Mouse (Mus musculus): Measurements from ENCODE around the gene Lat. TPM values are rescaled to one million over a fixed set of nuclear protein-coding genes. Genes with fewer than 3 reads are reported as not detected.
"Not testable (repeated sequence)": the region's sequence is repeated elsewhere in the genome, so short reads cannot be mapped to it uniquely, and the experiment has no call there.

Lat gene
- 1.3 and 1.9 TPM in 2 replicates for polyA plus RNA-seq (2015; fragmentation: Nextera tagmentation; extraction: Ambion mirVana)

- Histone ChIP-seq H3K9me3 (no peaks in the 10 kb centered on the region), H3K4me2 (no peak within 1 kb of the TSS), H3K9ac (no peak within 1 kb of the TSS), H3K4me3 (no peak within 1 kb of the TSS), H3K27ac (no peak within 1 kb of the TSS), H3K4me1 (replicated peaks) (0 out of 2 replicates have a peak, but pooled peaks cover 2% of the 10 kb centered on the region), H3K36me3 (peaks cover 77% of the 10 kb centered on the region), H3K27me3 (no peaks in the 10 kb centered on the region)
- 82% methylated on average over 13 of the region's 13 CpGs for WGBS
- ATAC-seq (ENCODE audit: low FRiP score), result no peak
Measured at GRCm38 (mm10) chr7:126369393-126369792, at the start of gene Lat. Gene Lat (minus strand): TSS chr7:126369570.

- WGBS, result 79% methylated on average over 3 of the region's 3 CpGs
- H3K36me3 ChIP-seq, result no peaks in the 10 kb centered on the region
Measured at GRCm38 (mm10) chr7:126418496-126418895, 49.1 kb upstream of the Lat start.

GRCm38 (mm10) chr7:126417606-126418005, 48.2 kb upstream of the Lat start:
- H3K27ac ChIP-seq, result no peak overlapping the region
- H3K27me3 ChIP-seq, result peaks cover 3% of the 10 kb centered on the region; the same call in 1 of the 2 replicates
- no peak for ATAC-seq (ENCODE audit: low FRiP score)
- no peaks in the 10 kb centered on the region for H3K9me3 ChIP-seq
- H3K4me1 ChIP-seq (replicated peaks), result no peaks in the 10 kb centered on the region
- H3K4me3 ChIP-seq, result no peak overlapping the region
- 79% methylated on average over 4 of the region's 4 CpGs for WGBS
- H3K36me3 ChIP-seq, result no peaks in the 10 kb centered on the region
- H3K9ac ChIP-seq, result no peak overlapping the region
- no peak overlapping the region for H3K4me2 ChIP-seq

More at GRCm38 (mm10) chr7:126418496-126418895, 49.1 kb upstream of the Lat start:
- no peak for ATAC-seq (ENCODE audit: low FRiP score)
- H3K9me3 ChIP-seq, result no peaks in the 10 kb centered on the region
- peaks cover 3% of the 10 kb centered on the region; the same call in 1 of the 2 replicates for H3K27me3 ChIP-seq
- no peak overlapping the region for H3K9ac ChIP-seq
- no peak overlapping the region for H3K4me2 ChIP-seq
- no peak overlapping the region for H3K27ac ChIP-seq
- no peaks in the 10 kb centered on the region for H3K4me1 ChIP-seq (replicated peaks)
- no peak overlapping the region for H3K4me3 ChIP-seq

GRCm38 (mm10) chr7:126417045-126417444, 47.7 kb upstream of the Lat start:
- Histone ChIP-seq H3K27me3 (peaks cover 3% of the 10 kb centered on the region; the same call in 1 of the 2 replicates), H3K9ac (no peak overlapping the region), H3K4me1 (replicated peaks) (no peaks in the 10 kb centered on the region), H3K27ac (no peak overlapping the region), H3K9me3 (no peaks in the 10 kb centered on the region), H3K4me3 (no peak overlapping the region), H3K36me3 (no peaks in the 10 kb centered on the region), H3K4me2 (no peak overlapping the region)
- ATAC-seq (ENCODE audit: low FRiP score), result no peak
- WGBS, result 14% methylated on average over 8 of the region's 8 CpGs

GRCm38 (mm10) chr7:126416615-126417014, 47.2 kb upstream of the Lat start:
- no peak for ATAC-seq (ENCODE audit: low FRiP score)
- no peaks in the 10 kb centered on the region for H3K9me3 ChIP-seq
- WGBS, result 53% methylated on average over 2 of the region's 2 CpGs
- H3K4me1 ChIP-seq (replicated peaks), result no peaks in the 10 kb centered on the region
- peaks cover 3% of the 10 kb centered on the region; the same call in 1 of the 2 replicates for H3K27me3 ChIP-seq
- no peak overlapping the region for H3K9ac ChIP-seq
- H3K27ac ChIP-seq, result no peak overlapping the region
- H3K4me2 ChIP-seq, result no peak overlapping the region
- no peaks in the 10 kb centered on the region for H3K36me3 ChIP-seq
- H3K4me3 ChIP-seq, result no peak overlapping the region

- no peaks in the 10 kb centered on the region for H3K36me3 ChIP-seq
- H3K4me3 ChIP-seq, result no peak within 1 kb of the TSS
- 88% methylated on average over 6 of the region's 6 CpGs for WGBS
- no peaks in the 10 kb centered on the region for H3K4me1 ChIP-seq (replicated peaks)
- H3K4me2 ChIP-seq, result no peak within 1 kb of the TSS
- H3K9ac ChIP-seq, result no peak within 1 kb of the TSS
- ATAC-seq (ENCODE audit: low FRiP score), result no peak
- no peaks in the 10 kb centered on the region for H3K9me3 ChIP-seq
- no peak within 1 kb of the TSS for H3K27ac ChIP-seq
- peaks cover 14% of the 10 kb centered on the region; the same call in 1 of the 2 replicates for H3K27me3 ChIP-seq
Measured at GRCm38 (mm10) chr7:126414725-126415124, 45.4 kb upstream of the Lat start, which contains the start of gene Cd19. Gene Cd19 (minus strand): TSS chr7:126414889.

- Histone ChIP-seq H3K4me3 (no peak overlapping the region), H3K27me3 (peaks cover 14% of the 10 kb centered on the region; the same call in 1 of the 2 replicates), H3K27ac (no peak overlapping the region), H3K36me3 (no peaks in the 10 kb centered on the region), H3K9ac (no peak overlapping the region), H3K4me2 (no peak overlapping the region), H3K9me3 (no peaks in the 10 kb centered on the region), H3K4me1 (replicated peaks) (no peaks in the 10 kb centered on the region)
- no peak for ATAC-seq (ENCODE audit: low FRiP score)
- 88% methylated on average over 4 of the region's 4 CpGs for WGBS
Measured at GRCm38 (mm10) chr7:126411061-126411460, 41.7 kb upstream of the Lat start.

- ATAC-seq (ENCODE audit: low FRiP score), result no peak
- Histone ChIP-seq H3K4me3 (no peak overlapping the region), H3K9ac (no peak overlapping the region), H3K27ac (no peak overlapping the region), H3K36me3 (no peaks in the 10 kb centered on the region), H3K4me2 (no peak overlapping the region), H3K9me3 (no peaks in the 10 kb centered on the region), H3K4me1 (replicated peaks) (no peaks in the 10 kb centered on the region), H3K27me3 (peaks cover 12% of the 10 kb centered on the region; the same call in 1 of the 2 replicates)
- 88% methylated on average over 2 of the region's 2 CpGs for WGBS
Measured at GRCm38 (mm10) chr7:126408686-126409085, 39.3 kb upstream of the Lat start.

GRCm38 (mm10) chr7:126402518-126402917, 33.1 kb upstream of the Lat start:
- 82% methylated on average over 8 of the region's 8 CpGs for WGBS
- not testable (repeated sequence) for ATAC-seq (ENCODE audit: low FRiP score); H3K4me3 ChIP-seq; H3K9me3 ChIP-seq; H3K4me1 ChIP-seq (replicated peaks); H3K27me3 ChIP-seq; H3K36me3 ChIP-seq; H3K4me2 ChIP-seq; H3K27ac ChIP-seq; H3K9ac ChIP-seq

GRCm38 (mm10) chr7:126399548-126399947, 30.2 kb upstream of the Lat start:
- no peaks in the 10 kb centered on the region for H3K9me3 ChIP-seq
- no peak overlapping the region for H3K4me3 ChIP-seq
- no peak overlapping the region for H3K27ac ChIP-seq
- no peaks in the 10 kb centered on the region for H3K36me3 ChIP-seq
- H3K4me2 ChIP-seq, result no peak overlapping the region
- 17% methylated on average over 5 of the region's 5 CpGs for WGBS
- H3K9ac ChIP-seq, result no peak overlapping the region
- H3K4me1 ChIP-seq (replicated peaks), result peaks cover 11% of the 10 kb centered on the region; the same call in 1 of the 2 replicates
- ATAC-seq (ENCODE audit: low FRiP score), result no peak
- no peaks in the 10 kb centered on the region for H3K27me3 ChIP-seq

GRCm38 (mm10) chr7:126397822-126398221, 28.5 kb upstream of the Lat start:
- Histone ChIP-seq H3K4me1 (replicated peaks) (peaks cover 11% of the 10 kb centered on the region; the same call in 1 of the 2 replicates), H3K27me3 (no peaks in the 10 kb centered on the region), H3K9me3 (no peaks in the 10 kb centered on the region), H3K4me2 (no peak overlapping the region), H3K4me3 (no peak overlapping the region), H3K27ac (no peak overlapping the region), H3K36me3 (no peaks in the 10 kb centered on the region), H3K9ac (no peak overlapping the region)
- WGBS, result 94% methylated on average over 4 of the region's 4 CpGs
- no peak for ATAC-seq (ENCODE audit: low FRiP score)

- Histone ChIP-seq H3K4me2 (peak overlapping the region; percentile 36), H3K4me3 (peak overlapping the region; percentile 4; the same call in 1 of the 2 replicates), H3K4me1 (replicated peaks) (peaks cover 11% of the 10 kb centered on the region; the same call in 1 of the 2 replicates), H3K9me3 (no peaks in the 10 kb centered on the region), H3K36me3 (no peaks in the 10 kb centered on the region), H3K27me3 (no peaks in the 10 kb centered on the region), H3K9ac (no peak overlapping the region), H3K27ac (no peak overlapping the region)
- no peak for ATAC-seq (ENCODE audit: low FRiP score)
- 63% methylated on average over 6 of the region's 6 CpGs for WGBS
Measured at GRCm38 (mm10) chr7:126397221-126397620, 27.9 kb upstream of the Lat start.
